Mouse (Mus musculus): ENCODE measurements around the gene Mr1. TPM values are rescaled to one million over a fixed set of nuclear protein-coding genes. Genes with fewer than 3 reads are reported as not detected.
A peak's percentile ranks its signal among the peaks of the same experiment; 100 is the strongest.

Mr1 gene
- polyA plus RNA-seq, 1 experiment, result 1.7 TPM

DNA sequence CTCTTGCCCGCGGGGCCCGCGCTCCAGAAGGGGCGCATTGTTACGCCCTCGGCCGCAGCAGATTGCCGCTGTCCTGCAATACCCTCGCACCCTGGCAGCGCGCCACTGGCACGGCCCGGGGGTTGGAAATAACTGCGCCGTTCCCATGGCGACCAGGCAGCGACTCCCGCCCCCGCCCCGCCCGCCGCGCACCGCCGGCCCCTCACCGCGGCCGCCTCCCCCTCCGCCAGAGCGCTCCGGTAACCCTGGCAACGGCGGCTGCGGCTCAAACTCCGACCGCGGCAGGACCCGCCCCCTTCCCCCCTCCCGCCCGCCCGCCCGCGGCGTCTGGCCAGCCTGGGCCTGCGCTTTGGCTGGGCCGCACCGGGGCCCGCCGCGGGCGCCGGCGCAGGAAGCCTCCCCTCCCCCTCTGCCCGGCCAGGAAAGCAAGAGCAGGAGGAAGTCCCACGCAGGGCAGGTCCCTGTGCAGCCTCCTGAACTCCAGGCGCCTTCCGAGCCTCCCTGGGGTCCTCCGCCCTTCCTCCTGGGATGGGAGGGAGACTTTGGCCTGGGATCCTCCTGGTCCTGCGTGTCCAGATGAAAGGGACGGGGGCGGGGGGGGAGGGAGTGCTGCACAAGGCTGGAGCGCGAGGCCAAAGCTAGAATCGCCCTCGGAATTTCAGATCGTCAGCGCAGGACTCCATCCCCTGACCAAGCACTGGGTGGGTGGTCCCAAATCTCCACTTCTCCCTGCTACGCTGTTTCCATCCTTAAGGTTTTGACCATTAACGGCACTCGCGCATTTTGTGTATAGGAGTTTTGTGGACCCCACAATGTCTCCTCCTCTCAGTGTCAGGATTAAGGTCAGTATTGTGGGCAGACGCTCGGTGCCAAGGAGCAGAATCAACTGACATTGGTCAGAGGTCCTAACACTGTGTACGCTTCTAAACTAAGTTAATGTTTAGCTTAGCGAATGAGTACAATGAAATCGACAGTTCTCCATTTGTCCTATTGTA, 63.0 kb downstream of the Mr1 start:
- TF ChIP-seq CTCF (IDR thresholded peaks at IDR 0.05; ENCODE audit: borderline replicate concordance, extremely low read depth, insufficient read depth, insufficient read length) (no peak), POLR2A (IDR thresholded peaks at IDR 0.05; ENCODE audit: borderline replicate concordance, extremely low read depth, insufficient read depth, insufficient read length, poor library complexity, severe bottlenecking) (peak; percentile 65)
- peak; percentile 98 for DNase-seq (ENCODE audit: low read depth)

DNA sequence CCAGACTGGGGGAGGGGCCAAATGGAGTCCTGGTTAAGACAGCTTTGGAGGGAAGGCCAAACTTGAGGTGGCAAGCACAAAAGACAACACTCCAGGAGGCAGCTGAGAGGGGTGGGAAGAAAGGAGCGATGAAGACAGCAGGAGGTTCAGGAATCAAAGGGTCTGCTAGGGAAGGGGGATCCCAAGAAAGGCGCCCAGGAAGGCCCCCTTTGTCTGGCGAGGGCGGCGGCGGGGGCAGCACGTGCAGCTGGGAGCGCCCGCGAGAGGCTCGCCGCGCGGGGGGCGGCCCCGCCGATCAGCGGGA, 63.7 kb downstream of the Mr1 start:
- peak; percentile 96 for DNase-seq (ENCODE audit: low read depth)
- no peak for TF ChIP-seq POLR2A (IDR thresholded peaks at IDR 0.05; ENCODE audit: borderline replicate concordance, extremely low read depth, insufficient read depth, insufficient read length, poor library complexity, severe bottlenecking)
- no peak for TF ChIP-seq CTCF (IDR thresholded peaks at IDR 0.05; ENCODE audit: borderline replicate concordance, extremely low read depth, insufficient read depth, insufficient read length)

DNA sequence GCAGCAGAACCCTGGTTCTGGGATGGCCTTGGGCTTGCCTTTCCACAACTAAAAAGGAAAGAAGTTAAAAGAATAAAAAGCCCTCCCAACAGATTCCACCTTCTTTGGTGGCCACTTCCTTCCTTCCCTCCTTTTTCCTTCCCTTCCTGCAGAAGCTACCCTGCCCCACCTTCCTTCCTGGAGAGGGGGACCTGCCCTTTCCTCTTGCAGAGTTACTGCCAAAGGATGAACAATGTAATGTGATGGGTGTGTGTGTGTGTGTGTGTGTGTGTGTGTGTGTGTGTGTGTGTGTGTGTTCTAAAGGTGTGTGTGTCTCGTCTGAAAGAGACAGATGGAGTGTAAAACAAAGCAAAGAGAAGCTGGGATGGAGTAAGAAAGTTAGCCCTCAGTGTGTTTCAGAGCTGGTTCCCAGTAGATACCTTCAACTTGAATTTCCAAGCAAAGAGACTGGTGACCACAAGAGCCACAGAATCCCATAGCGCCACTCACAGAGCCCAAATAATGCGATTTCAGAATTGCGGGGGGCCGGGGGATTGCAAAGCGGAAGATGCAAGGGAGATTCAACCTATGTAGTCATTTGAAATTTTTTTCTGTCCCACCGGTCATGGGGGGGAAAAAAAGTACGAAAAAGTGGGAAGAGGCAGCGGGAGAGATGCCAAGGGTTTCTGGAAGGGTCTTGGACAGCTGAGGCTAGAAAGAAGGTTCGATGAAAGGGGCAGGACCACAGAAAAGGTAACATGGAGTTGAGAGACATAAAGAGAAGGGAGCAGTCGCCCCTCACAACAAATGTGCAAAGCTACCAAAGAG, 64.3 kb downstream of the Mr1 start:
- TF ChIP-seq CTCF (IDR thresholded peaks at IDR 0.05; ENCODE audit: borderline replicate concordance, extremely low read depth, insufficient read depth, insufficient read length) (no peak), POLR2A (IDR thresholded peaks at IDR 0.05; ENCODE audit: borderline replicate concordance, extremely low read depth, insufficient read depth, insufficient read length, poor library complexity, severe bottlenecking) (no peak)
- DNase-seq (ENCODE audit: low read depth), result no peak

DNA sequence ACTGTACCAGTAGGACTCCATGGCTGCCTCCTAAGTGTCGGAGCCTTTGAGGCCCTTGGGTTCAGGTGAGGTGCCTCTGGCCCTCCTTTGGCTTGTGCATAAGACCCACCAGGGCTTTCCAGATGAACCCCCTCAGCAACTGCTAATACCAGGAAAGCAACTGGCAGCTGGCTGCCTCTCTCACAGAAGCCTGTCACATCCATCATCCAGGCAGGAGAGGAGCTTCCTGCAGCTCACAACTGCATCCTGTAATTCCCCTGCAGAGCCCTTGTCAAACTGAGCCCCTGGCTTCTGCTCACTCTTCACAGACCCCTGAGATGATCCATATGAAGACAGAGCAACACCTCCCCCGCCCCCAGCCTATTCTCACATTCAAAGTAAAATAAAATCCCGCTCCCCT, 68.9 kb downstream of the Mr1 start:
- TF ChIP-seq POLR2A (IDR thresholded peaks at IDR 0.05; ENCODE audit: borderline replicate concordance, extremely low read depth, insufficient read depth, insufficient read length, poor library complexity, severe bottlenecking) (no peak), CTCF (IDR thresholded peaks at IDR 0.05; ENCODE audit: borderline replicate concordance, extremely low read depth, insufficient read depth, insufficient read length) (no peak)
- DNase-seq (ENCODE audit: low read depth), result no peak

Other genes starting within 250 kb of the Mr1 start
- gene Ier5, start 47.2 kb downstream of the Mr1 start, polyA plus RNA-seq (2012; rRNA removed), result 34.8 and 52.4 TPM in 2 replicates
- 115 and 116 TPM in 2 replicates for gene Stx6, start 11.9 kb upstream of the Mr1 start, polyA plus RNA-seq (2012; rRNA removed)
- gene BC034090, start 97.6 kb upstream of the Mr1 start, polyA plus RNA-seq (2012; rRNA removed), result 10.4 and 13.3 TPM in 2 replicates